Mouse (Mus musculus) embryonic facial prominence, embryonic 14.5 days (tissue): Measurements from ENCODE around the gene Samd14. TPM values are rescaled to one million over a fixed set of nuclear protein-coding genes. Genes with fewer than 3 reads are reported as not detected.

Experiments
- ATAC-seq: fragments of 200-750 bp; cut with Nextera tagmentation; 2 replicates; pipeline ENCODE4 v1.8.0; 2017; ENCODE audit warnings: low read depth, moderate number of reproducible peaks, moderate TSS enrichment
- DNase-seq: peaks from one replicate; pipeline ENCODE4 v3.0.0-alpha.2; 2015; ENCODE audit warnings: low spot score
- H3K27ac ChIP-seq: fragments of 300-500 bp; sonication (generic); replicated peaks from 2 replicates; pipeline ENCODE4 v1.5.1; 2014; ENCODE audit warnings: low read depth, mild to moderate bottlenecking, low read length, moderate library complexity
- H3K27me3 ChIP-seq: fragments of 300-500 bp; sonication (generic); replicated peaks from 2 replicates; pipeline ENCODE4 v1.6.1; 2014; ENCODE audit warnings: low read length; ENCODE audit not compliant: control insufficient read depth, insufficient read depth
- H3K36me3 ChIP-seq: fragments of 300-500 bp; sonication (generic); 2 replicates; pipeline ENCODE4 v1.6.1; 2014; ENCODE audit warnings: low read length, mixed read lengths; ENCODE audit not compliant: control insufficient read depth, insufficient read depth
- H3K4me1 ChIP-seq: fragments of 300-500 bp; sonication (generic); 2 replicates; pipeline ENCODE4 v1.6.1; 2014; ENCODE audit warnings: antibody characterized with exemption, low read length; ENCODE audit not compliant: control insufficient read depth, insufficient read depth
- H3K4me2 ChIP-seq: fragments of 300-500 bp; sonication (generic); 2 replicates; pipeline ENCODE4 v1.6.1; 2014; ENCODE audit warnings: low read depth, mild to moderate bottlenecking, low read length, moderate library complexity, mixed read lengths
- H3K4me3 ChIP-seq: fragments of 300-500 bp; sonication (generic); 2 replicates; pipeline ENCODE4 v1.5.1; 2014; ENCODE audit warnings: low read depth, mild to moderate bottlenecking, low read length
- H3K9ac ChIP-seq: fragments of 300-500 bp; sonication (generic); 2 replicates; pipeline ENCODE4 v1.6.1; 2014; ENCODE audit warnings: low read depth, mild to moderate bottlenecking, low read length, moderate library complexity, mixed read lengths
- H3K9me3 ChIP-seq: fragments of 300-500 bp; sonication (generic); 2 replicates; pipeline ENCODE4 v1.6.1; 2016; ENCODE audit warnings: low read length; ENCODE audit not compliant: control insufficient read depth
- WGBS: fragments of 180-500 bp; shearing (Covaris S2); extraction: QIAGEN DNeasy Blood & Tissue Kit; methylation state at CpG from one replicate; pipeline ENCODE4 v1.1.7; 2014; 5-methylcytosine and 5-hydroxymethylcytosine counted together
- polyA plus RNA-seq: library from polyadenylated mRNA; unstranded; fragments of >200 nt; fragmentation: Nextera tagmentation; extraction: Ambion mirVana; gene quantifications from 2 replicates; pipeline ENCODE4 v1.2.1, GENCODE M21; 2014

Gene Samd14
- polyA plus RNA-seq, 1 experiment from 2014 or later: 21.9 TPM

GRCm38 (mm10) chr11:94991641-94992479 lies 17.8 kb upstream of the Samd14 start:
- Histone ChIP-seq H3K9ac (peak overlapping the region; percentile 92), H3K27me3 (no peaks in the 10 kb centered on the region), H3K4me1 (peaks cover 55% of the 10 kb centered on the region), H3K36me3 (peaks cover 7% of the 10 kb centered on the region), H3K4me3 (peak overlapping the region; percentile 91), H3K9me3 (no peaks in the 10 kb centered on the region), H3K4me2 (peak overlapping the region; percentile 96), H3K27ac (peak overlapping the region; percentile 94)
- DNase-seq (no peak), ATAC-seq (no peak)
- under 1% methylated on average over 30 of the region's 99 CpGs for WGBS

DNA sequence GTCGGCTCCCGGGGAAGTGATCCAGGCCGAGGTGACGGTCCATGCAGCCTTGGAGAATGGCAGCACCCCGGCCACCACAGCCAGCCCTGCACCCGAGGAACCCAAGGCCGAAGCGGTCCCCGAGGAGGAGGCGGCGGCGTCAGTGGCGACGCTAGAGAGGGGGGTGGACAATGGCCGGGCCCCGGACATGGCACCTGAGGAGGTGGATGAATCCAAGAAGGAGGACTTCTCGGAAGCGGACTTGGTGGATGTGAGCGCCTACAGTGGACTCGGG lies 17.3 kb upstream of the Samd14 start:
- Histone ChIP-seq H3K27me3 (no peaks in the 10 kb centered on the region), H3K27ac (0 out of 2 replicates have a peak overlapping the region, but pooled peaks have one; percentile 16), H3K4me3 (peak overlapping the region; percentile 91), H3K9me3 (no peaks in the 10 kb centered on the region), H3K9ac (peak overlapping the region; percentile 92), H3K4me1 (peaks cover 55% of the 10 kb centered on the region), H3K4me2 (peak overlapping the region; percentile 96), H3K36me3 (peaks cover 13% of the 10 kb centered on the region)
- DNase-seq (no peak), ATAC-seq (no peak)
- under 1% methylated on average over 19 of the region's 20 CpGs for WGBS

GRCm38 (mm10) chr11:94992754-94993606 lies 16.7 kb upstream of the Samd14 start:
- WGBS: 1% methylated on average over 21 of the region's 22 CpGs
- H3K4me2 ChIP-seq: peak overlapping the region; percentile 96
- peaks cover 52% of the 10 kb centered on the region for H3K4me1 ChIP-seq
- H3K9ac ChIP-seq: peak overlapping the region; percentile 92
- DNase-seq (peak; percentile 83), ATAC-seq (peak; percentile 17; the same call in 1 of the 2 replicates)
- H3K27me3 ChIP-seq: no peaks in the 10 kb centered on the region
- 0 out of 2 replicates have a peak overlapping the region, but pooled peaks have one; percentile 16 for H3K27ac ChIP-seq
- peak overlapping the region; percentile 91 for H3K4me3 ChIP-seq
- peaks cover 18% of the 10 kb centered on the region for H3K36me3 ChIP-seq
- no peaks in the 10 kb centered on the region for H3K9me3 ChIP-seq

DNA sequence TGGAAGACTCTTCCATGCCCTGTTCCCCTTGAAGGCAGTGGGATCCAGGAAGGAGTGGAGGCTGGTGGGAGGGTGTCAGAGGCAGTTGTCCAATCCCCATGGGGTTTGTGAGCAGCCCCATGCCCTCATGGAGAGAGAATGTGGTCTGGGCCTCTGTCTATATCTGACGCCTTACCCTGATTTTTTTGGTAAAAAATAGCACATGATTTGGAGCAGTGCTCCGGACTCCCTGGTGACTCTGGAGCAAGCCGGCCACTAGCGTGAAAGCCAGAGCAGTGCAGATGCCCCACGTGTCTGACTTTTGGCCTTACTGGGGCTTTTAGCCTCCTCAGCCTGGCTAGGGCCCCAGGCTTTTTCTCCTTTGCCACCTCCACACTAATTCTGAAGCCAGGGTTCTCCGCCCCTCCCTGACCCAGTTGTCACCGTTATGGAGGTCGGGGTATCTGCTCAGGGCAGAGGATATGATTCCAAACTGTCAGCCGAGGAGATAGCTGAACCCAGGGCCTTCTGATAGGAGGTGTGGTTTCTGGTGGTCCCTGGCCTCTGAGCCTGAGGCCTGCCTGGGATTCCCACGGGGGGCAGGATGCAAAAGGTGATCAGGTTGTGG lies 15.4 kb upstream of the Samd14 start:
- H3K27ac ChIP-seq: no peak overlapping the region
- H3K4me2 ChIP-seq: peak overlapping the region; percentile 96
- no peak for ATAC-seq
- H3K27me3 ChIP-seq: no peaks in the 10 kb centered on the region
- H3K36me3 ChIP-seq: peaks cover 32% of the 10 kb centered on the region
- H3K4me3 ChIP-seq: peak overlapping the region; percentile 91
- peaks cover 39% of the 10 kb centered on the region for H3K4me1 ChIP-seq
- no peaks in the 10 kb centered on the region for H3K9me3 ChIP-seq
- peak overlapping the region; percentile 92 for H3K9ac ChIP-seq
- no peak for DNase-seq
- 46% methylated on average over 9 of the region's 10 CpGs for WGBS

DNA sequence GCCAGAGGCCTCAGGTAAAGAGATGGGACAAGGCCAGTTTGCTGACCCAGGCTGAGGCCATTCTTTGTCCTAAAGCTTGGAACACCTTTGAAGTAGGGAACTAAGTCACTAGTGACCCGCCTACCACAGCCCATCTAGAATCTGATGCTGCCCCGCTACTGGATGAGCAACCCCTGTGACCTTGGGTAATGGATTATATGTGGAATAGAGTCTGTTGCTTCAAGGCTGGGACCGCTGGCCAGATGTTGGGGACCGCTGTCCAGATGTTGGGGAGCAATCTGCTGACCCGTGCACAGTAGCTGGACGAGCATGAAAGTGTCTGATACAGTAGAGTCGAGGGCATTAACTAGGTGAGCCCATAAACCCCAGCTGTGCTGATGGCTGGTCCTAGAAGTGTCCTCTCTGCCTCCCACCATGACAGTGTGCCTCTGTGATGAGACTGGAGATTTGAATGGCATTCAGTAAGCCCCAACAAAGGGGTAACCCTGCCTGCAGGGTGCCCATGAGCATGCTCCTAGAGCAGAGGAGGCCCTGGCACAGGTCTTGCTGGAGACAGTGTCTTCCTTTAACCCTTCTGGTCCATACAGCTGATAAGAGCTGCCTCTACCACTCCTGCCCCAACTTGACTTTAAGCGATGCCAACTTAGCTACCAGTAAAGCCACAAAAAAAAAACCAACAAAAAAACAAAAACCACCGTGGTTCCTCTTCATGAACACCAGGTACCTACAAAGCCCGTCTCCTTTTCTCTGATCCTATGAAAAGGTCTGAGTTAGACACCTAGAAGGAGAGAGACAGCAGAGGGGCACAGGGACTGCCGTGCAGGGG lies 14.5 kb upstream of the Samd14 start:
- H3K4me1 ChIP-seq: peaks cover 34% of the 10 kb centered on the region

DNA sequence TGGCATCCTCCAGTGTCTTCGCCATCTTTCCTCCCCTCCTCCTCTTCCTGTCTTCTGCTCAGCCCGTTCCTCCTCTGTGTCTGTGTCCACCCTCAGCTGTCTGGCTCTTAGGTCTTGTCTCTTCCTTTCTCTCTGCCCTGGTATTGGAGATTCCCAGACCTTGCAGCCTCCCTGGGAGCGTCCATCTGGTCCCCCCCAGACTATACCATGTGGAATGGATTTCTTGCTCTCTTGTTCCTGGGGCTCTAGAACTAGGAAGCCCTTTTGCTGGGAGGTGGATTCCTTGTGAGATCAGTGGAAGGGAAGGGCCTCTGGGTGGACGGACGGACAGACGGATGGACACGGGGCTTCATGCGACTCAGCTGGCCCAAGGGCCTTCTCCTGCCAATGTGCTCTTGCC lies 13.6 kb upstream of the Samd14 start:
- Histone ChIP-seq H3K9ac (no peak overlapping the region), H3K4me1 (peaks cover 29% of the 10 kb centered on the region), H3K4me2 (peak overlapping the region; percentile 96; the same call in 1 of the 2 replicates), H3K27me3 (no peaks in the 10 kb centered on the region), H3K36me3 (peaks cover 49% of the 10 kb centered on the region), H3K9me3 (no peaks in the 10 kb centered on the region), H3K27ac (no peak overlapping the region), H3K4me3 (no peak overlapping the region)
- 80% methylated on average over 8 of the region's 8 CpGs for WGBS
- no peak for ATAC-seq
- DNase-seq: no peak

More for the DNA sequence above, 14.5 kb upstream of the Samd14 start:
- Histone ChIP-seq H3K9me3 (no peaks in the 10 kb centered on the region), H3K4me2 (peak overlapping the region; percentile 96), H3K9ac (peak overlapping the region; percentile 92), H3K4me3 (peak overlapping the region; percentile 91), H3K27ac (no peak overlapping the region; the same call in 1 of the 2 replicates), H3K27me3 (no peaks in the 10 kb centered on the region), H3K36me3 (peaks cover 40% of the 10 kb centered on the region)
- no peak for DNase-seq
- ATAC-seq: no peak
- WGBS: 86% methylated on average over 11 of the region's 11 CpGs

GRCm38 (mm10) chr11:94996984-94997383 lies 12.7 kb upstream of the Samd14 start:
- Histone ChIP-seq H3K27ac (no peak overlapping the region), H3K27me3 (no peaks in the 10 kb centered on the region), H3K36me3 (peaks cover 58% of the 10 kb centered on the region), H3K4me2 (no peak overlapping the region), H3K9ac (no peak overlapping the region), H3K4me1 (peaks cover 29% of the 10 kb centered on the region), H3K9me3 (no peaks in the 10 kb centered on the region), H3K4me3 (no peak overlapping the region)
- WGBS: 92% methylated on average over 6 of the region's 6 CpGs
- ATAC-seq (no peak), DNase-seq (no peak)

- 80% methylated on average over 5 of the region's 5 CpGs for WGBS
- no peak overlapping the region for H3K4me3 ChIP-seq
- H3K4me1 ChIP-seq: peaks cover 29% of the 10 kb centered on the region
- H3K36me3 ChIP-seq: peaks cover 64% of the 10 kb centered on the region
- H3K4me2 ChIP-seq: no peak overlapping the region
- H3K9me3 ChIP-seq: no peaks in the 10 kb centered on the region
- no peaks in the 10 kb centered on the region for H3K27me3 ChIP-seq
- DNase-seq: no peak
- no peak for ATAC-seq
- no peak overlapping the region for H3K27ac ChIP-seq
- no peak overlapping the region for H3K9ac ChIP-seq
These were observed 12.1 kb upstream of the Samd14 start for GRCm38 (mm10) chr11:94997596-94997995.
